9 mouse cellular contexts compared by ENCODE assay signal in the genomic region with DNA sequence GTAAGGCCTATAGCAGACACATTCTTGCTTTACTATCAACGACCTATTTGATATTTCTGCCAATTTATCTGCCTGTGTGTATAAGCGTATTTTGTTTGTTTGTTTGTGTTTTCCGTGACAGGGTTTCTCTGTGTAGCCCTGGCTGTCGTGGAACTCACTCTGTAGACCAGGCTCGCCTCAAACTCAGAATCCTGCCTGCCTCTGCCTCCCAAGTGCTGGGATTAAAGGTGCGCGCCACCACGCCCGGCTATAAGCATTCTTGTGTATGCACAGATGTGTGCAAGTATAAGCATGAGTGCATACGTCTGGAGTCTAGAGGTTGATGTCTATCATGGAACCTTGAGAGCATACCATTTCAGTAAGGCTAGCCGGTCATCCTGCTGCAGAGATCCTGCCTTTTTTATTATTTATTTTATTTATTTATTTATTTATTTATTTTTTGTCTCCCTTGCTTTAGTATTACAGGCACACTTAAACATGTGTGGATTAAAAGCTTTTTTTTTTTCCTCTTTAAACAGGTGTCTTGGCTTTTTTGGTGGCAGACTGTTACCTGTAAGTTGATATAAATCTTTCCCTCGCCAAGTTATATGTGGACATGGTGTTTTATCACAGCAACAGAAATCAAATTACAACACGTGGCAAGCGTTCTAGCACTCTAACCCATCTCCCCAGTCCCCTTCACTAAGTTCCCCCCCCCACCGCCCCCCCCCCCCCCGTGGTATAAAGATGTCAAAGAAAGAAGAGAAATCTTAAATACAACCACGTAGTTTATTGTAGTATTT. TPM values are rescaled to one million over a fixed set of nuclear protein-coding genes. Genes with fewer than 3 reads are reported as not detected.
A peak's percentile ranks its signal among the peaks of the same experiment; 100 is the strongest.
DNase-seq lines count a peak whose midpoint lies in the region; ATAC-seq and TF ChIP-seq lines count a peak whose summit lies in the region.
"Had no signal": no experiment of that assay in that cellular context is flagged by ENCODE, and none has a peak within 500 bp of the region (broad histone marks: within the 10 kb centered on the region; RNA-seq: fewer than 3 reads in every experiment).

No protein-coding gene starts in this region.

- H3K27me3 ChIP-seq in liver, adult 2 months (ENCODE audit: control insufficient read depth, insufficient read depth, low read length): no peaks in the 10 kb centered on the region
- no peaks in the 10 kb centered on the region for H3K27me3 ChIP-seq in forebrain, embryonic 10.5 days (ENCODE audit: poor library complexity, severe bottlenecking)
- no peaks in the 10 kb centered on the region for H3K27me3 ChIP-seq in limb, embryonic 10.5 days (ENCODE audit: low read depth, poor library complexity, severe bottlenecking)
- H3K27me3 ChIP-seq in neural tube, embryonic 15.5 days (replicated peaks): no peaks in the 10 kb centered on the region

- DNase-seq in liver, adult 2 months (ENCODE audit: extremely low read depth, low read depth, low spot score): no peak
- DNase-seq in liver: no peak
- DNase-seq in forebrain, embryonic 10.5 days (ENCODE audit: extremely low spot score, low spot score): no peak
- no peak for DNase-seq in limb, embryonic 10.5 days (ENCODE audit: low spot score)
- DNase-seq in left cerebral cortex, postnatal 4 days: no peak
- no peak for DNase-seq in ovary, postnatal 14 days (ENCODE audit: low spot score)
- no peak for DNase-seq in adrenal gland, postnatal 36 days

- intact Hi-C loops in left cerebral cortex, postnatal 4 days (cut with DNase I): loop anchor here (10.0 kb wide), 1 partner anchor 55 kb away; no protein-coding TSS in a partner anchor

- TF ChIP-seq CTCF in liver, adult 2 months (IDR thresholded peaks at IDR 0.05; ENCODE audit: low read depth, low read length): no peak

- peaks cover 6% of the 10 kb centered on the region for H3K4me1 ChIP-seq in liver, adult 2 months (ENCODE audit: control insufficient read depth, insufficient read depth, low read length)
- H3K4me1 ChIP-seq in forebrain, embryonic 10.5 days: peaks cover 22% of the 10 kb centered on the region
- H3K4me1 ChIP-seq in limb, embryonic 10.5 days: peaks cover 10% of the 10 kb centered on the region
- H3K4me1 ChIP-seq in neural tube, embryonic 15.5 days: peaks cover 25% of the 10 kb centered on the region

- H3K9ac ChIP-seq in liver, adult 2 months (ENCODE audit: low read depth, low read length): no peak overlapping the region
- peak overlapping the region; percentile 81 for H3K9ac ChIP-seq in neural tube, embryonic 15.5 days (replicated peaks)

- peak overlapping the region; percentile 15; the same call in 1 of the 2 replicates for H3K4me3 ChIP-seq in liver, adult 2 months (ENCODE audit: insufficient read depth, low read depth, low read length)
- H3K4me3 ChIP-seq in forebrain, embryonic 10.5 days: peak overlapping the region; percentile 90
- H3K4me3 ChIP-seq in limb, embryonic 10.5 days: peak overlapping the region; percentile 88
- H3K4me3 ChIP-seq in neural tube, embryonic 15.5 days (replicated peaks): peak overlapping the region; percentile 80

- TF ChIP-seq POLR2A in liver, adult 2 months (IDR thresholded peaks at IDR 0.05; ENCODE audit: extremely low read depth, insufficient read depth, low read length): no peak

- no peaks in the 10 kb centered on the region for H3K9me3 ChIP-seq in forebrain, embryonic 10.5 days
- H3K9me3 ChIP-seq in limb, embryonic 10.5 days (replicated peaks): no peaks in the 10 kb centered on the region
- no peaks in the 10 kb centered on the region for H3K9me3 ChIP-seq in neural tube, embryonic 15.5 days (replicated peaks)

- ATAC-seq in neural tube, embryonic 15.5 days (ENCODE audit: low FRiP score): peak; percentile 4; the same call in 1 of the 2 replicates

- H3K4me2 ChIP-seq in neural tube, embryonic 15.5 days: peak overlapping the region; percentile 71

- 56% methylated on average over 17 of the region's 17 CpGs for WGBS in liver, adult 2 months
- WGBS in forebrain, embryonic 10.5 days: 60% methylated on average over 17 of the region's 17 CpGs
- WGBS in limb, embryonic 10.5 days: 64% methylated on average over 16 of the region's 17 CpGs
- WGBS in neural tube, embryonic 15.5 days: 59% methylated on average over 17 of the region's 17 CpGs

- H3K79me2 ChIP-seq in liver, adult 2 months (ENCODE audit: control insufficient read depth, insufficient read depth, low read length): no peaks in the 10 kb centered on the region

- H3K27ac ChIP-seq in liver, adult 2 months (replicated peaks; ENCODE audit: insufficient read depth, low read depth, low read length): no peak overlapping the region
- peak overlapping the region; percentile 95 for H3K27ac ChIP-seq in forebrain, embryonic 10.5 days
- H3K27ac ChIP-seq in limb, embryonic 10.5 days: peak overlapping the region; percentile 95
- H3K27ac ChIP-seq in neural tube, embryonic 15.5 days (replicated peaks): peak overlapping the region; percentile 98

- no peaks in the 10 kb centered on the region for H3K36me3 ChIP-seq in liver, adult 2 months (ENCODE audit: control insufficient read depth, insufficient read depth, low read length)
- H3K36me3 ChIP-seq in forebrain, embryonic 10.5 days (replicated peaks): no peaks in the 10 kb centered on the region
- no peaks in the 10 kb centered on the region for H3K36me3 ChIP-seq in limb, embryonic 10.5 days
- H3K36me3 ChIP-seq in neural tube, embryonic 15.5 days: no peaks in the 10 kb centered on the region

RNA-seq across cellular contexts. Expression of gene Cdk8, which starts 1.0 kb away (rescaled TPM):
- total RNA-seq in liver, adult 2 months (2014; rRNA removed): 27.8 and 32.5 TPM in 2 replicates
- polyA plus RNA-seq in liver, adult 2 months (2012; rRNA removed): 19.3 and 25.2 TPM in 2 replicates
- polyA plus RNA-seq in forebrain, embryonic 10.5 days (2016; fragmentation: Nextera tagmentation; extraction: Ambion mirVana): 21.8 and 22.6 TPM in 2 replicates
- polyA plus RNA-seq in limb, embryonic 10.5 days (2016; fragmentation: Nextera tagmentation; extraction: Ambion mirVana): 25.8 and 26.1 TPM in 2 replicates
- polyA plus RNA-seq in neural tube, embryonic 15.5 days (2015; fragmentation: Nextera tagmentation; extraction: Ambion mirVana): 17.8 and 18.1 TPM in 2 replicates
- 10 to 100 TPM; 56.0 to 57.1 TPM for total RNA-seq in left cerebral cortex, postnatal 4 days (2021)
- total RNA-seq in adrenal gland, postnatal 36 days (2021): 10 to 100 TPM; 43.0 to 78.1 TPM

RNA-seq across cellular contexts. Expression of gene Rnf6, which starts 8.7 kb away (rescaled TPM):
- total RNA-seq in liver, adult 2 months (2014; rRNA removed): 28.4 and 29.4 TPM in 2 replicates
- polyA plus RNA-seq in liver, adult 2 months (2012; rRNA removed): 12.5 and 14.0 TPM in 2 replicates
- 25.9 and 27.7 TPM in 2 replicates for polyA plus RNA-seq in forebrain, embryonic 10.5 days (2016; fragmentation: Nextera tagmentation; extraction: Ambion mirVana)
- 23.4 and 29.1 TPM in 2 replicates for polyA plus RNA-seq in limb, embryonic 10.5 days (2016; fragmentation: Nextera tagmentation; extraction: Ambion mirVana)
- polyA plus RNA-seq in neural tube, embryonic 15.5 days (2015; fragmentation: Nextera tagmentation; extraction: Ambion mirVana): 29.2 and 38.0 TPM in 2 replicates
- total RNA-seq in left cerebral cortex, postnatal 4 days (2021): 10 to 100 TPM; 22.8 to 24.1 TPM
- total RNA-seq in adrenal gland, postnatal 36 days (2021): 10 to 100 TPM; 49.3 to 60.3 TPM

RNA-seq across cellular contexts. Expression of gene 1700001J03Rik, which starts 45.0 kb away (rescaled TPM):
- total RNA-seq in liver, adult 2 months (2014; rRNA removed): 0.28 TPM in 1 of 2 replicates, not detected in the other
- polyA plus RNA-seq in liver, adult 2 months (2012; rRNA removed): not detected in 2 replicates
- polyA plus RNA-seq in forebrain, embryonic 10.5 days (2016; fragmentation: Nextera tagmentation; extraction: Ambion mirVana): not detected in 2 replicates
- polyA plus RNA-seq in limb, embryonic 10.5 days (2016; fragmentation: Nextera tagmentation; extraction: Ambion mirVana): not detected in 2 replicates
- not detected in 2 replicates for polyA plus RNA-seq in neural tube, embryonic 15.5 days (2015; fragmentation: Nextera tagmentation; extraction: Ambion mirVana)
- total RNA-seq in left cerebral cortex, postnatal 4 days (2021): 1 to 10 TPM in 1 of 2 experiments, not detected in 1; 1.1 TPM
- under 1 TPM; 0.53 to 0.95 TPM for total RNA-seq in adrenal gland, postnatal 36 days (2021)

RNA-seq across cellular contexts. Expression of gene Gm6309, which starts 59.5 kb away (rescaled TPM):
- not detected in 2 replicates for total RNA-seq in liver, adult 2 months (2014; rRNA removed)
- not detected in 2 replicates for polyA plus RNA-seq in liver, adult 2 months (2012; rRNA removed)
- not detected in 2 replicates for polyA plus RNA-seq in forebrain, embryonic 10.5 days (2016; fragmentation: Nextera tagmentation; extraction: Ambion mirVana)
- not detected in 2 replicates for polyA plus RNA-seq in limb, embryonic 10.5 days (2016; fragmentation: Nextera tagmentation; extraction: Ambion mirVana)
- not detected in 2 replicates for polyA plus RNA-seq in neural tube, embryonic 15.5 days (2015; fragmentation: Nextera tagmentation; extraction: Ambion mirVana)
- not detected for total RNA-seq in left cerebral cortex, postnatal 4 days (2021)
- total RNA-seq in adrenal gland, postnatal 36 days (2021): not detected
- polyA plus RNA-seq: large intestine, adult 2 months had no signal

Comparison
In these comparisons a context has a peak if more than half of its experiments do, and no peak if none do; other contexts are left out.
1. H3K4me3 ChIP-seq: peak in every context shown above with its lines; median percentile 90 in forebrain, embryonic 10.5 days; 88 in limb, embryonic 10.5 days; 80 in neural tube, embryonic 15.5 days; 15 in liver, adult 2 months.